Mouse (Mus musculus) left cerebral cortex, adult 6 months (tissue): ENCODE data around the gene Ropn1l. TPM values are rescaled to one million over a fixed set of nuclear protein-coding genes. Genes with fewer than 3 reads are reported as not detected.

ENCODE experiments used
- long read RNA-seq, 2 experiments: library from polyadenylated mRNA; unstranded; transcript quantifications; one replicate each; pipeline ENCODE4 v2.0.0; 2019 to 2020
- polyA plus RNA-seq: library from polyadenylated mRNA; unstranded; fragments of <200 nt; fragmentation: Nextera tagmentation; gene quantifications from 2 replicates; pipeline ENCODE4 v1.2.3, GENCODE M21; 2021

The Ropn1l gene
- polyA plus RNA-seq, result 2.6 and 3.3 TPM in 2 replicates
- long read RNA-seq, experiment 1, partial matches to known transcripts, result 0 of 2 reads
- long read RNA-seq, experiment 1, other reads (novel, unspliced or antisense), result 2 of 2 reads
- long read RNA-seq, experiment 2, partial matches to known transcripts, result 0 of 5 reads
- long read RNA-seq, experiment 2, other reads (novel, unspliced or antisense), result 3 of 5 reads

DNA sequence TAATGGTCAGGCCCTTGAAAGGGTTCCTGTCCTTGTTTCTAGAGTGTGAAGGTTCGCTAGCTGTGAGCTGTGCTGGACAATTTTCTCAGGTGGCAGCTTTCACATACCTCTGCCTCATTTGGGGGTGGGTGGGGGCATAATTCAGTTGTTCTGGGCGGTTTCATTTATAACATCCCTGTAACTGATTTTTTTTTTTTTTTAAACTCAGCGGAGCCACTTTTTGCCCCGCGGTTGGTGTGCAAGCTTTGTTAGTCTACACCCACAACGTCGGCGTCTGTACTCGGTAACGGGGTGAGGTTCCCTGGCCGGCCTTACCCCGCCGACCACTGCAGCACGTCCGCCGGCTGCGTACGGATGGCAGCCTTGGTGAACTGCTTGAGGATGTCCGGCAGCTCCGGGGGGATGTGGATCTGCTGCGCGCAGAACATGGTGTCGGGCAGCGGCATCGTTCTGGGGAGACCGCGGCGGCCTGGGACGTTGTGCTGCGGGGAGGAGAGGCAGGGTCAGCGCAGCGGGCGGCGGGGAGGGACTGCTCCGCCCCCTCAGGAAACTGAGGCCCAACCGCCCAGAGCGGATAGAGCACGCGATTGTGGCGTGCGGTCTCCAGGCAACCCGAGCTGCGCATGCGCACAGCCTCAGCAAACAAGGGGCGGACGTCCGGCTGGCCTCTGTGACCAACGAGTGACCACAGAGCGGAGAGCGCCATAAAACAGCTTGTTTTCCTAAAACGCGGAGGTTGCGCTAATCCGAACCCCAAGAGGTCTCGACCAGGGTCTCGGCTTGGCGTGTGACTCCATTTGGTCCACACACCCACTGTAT lies at the start of gene Ropn1l:
Ropn1l (minus strand) TSS at position 640 of the 819 bp plus-strand sequence.

Other genes with a start within 250 kb of the Ropn1l start
- 12.8 and 14.2 TPM in 2 replicates for gene Dap, start 229.4 kb downstream of the Ropn1l start, polyA plus RNA-seq
- 12.8 and 15.0 TPM in 2 replicates for gene Ankrd33b, start 86.0 kb downstream of the Ropn1l start, polyA plus RNA-seq
- gene March6, start 77.3 kb upstream of the Ropn1l start, polyA plus RNA-seq, result 31.2 and 32.0 TPM in 2 replicates
- gene Cmbl, start 111.7 kb upstream of the Ropn1l start, polyA plus RNA-seq, result 26.5 and 30.1 TPM in 2 replicates
- 245 and 321 TPM in 2 replicates for gene Cct5, start 148.1 kb upstream of the Ropn1l start, polyA plus RNA-seq
- gene Fam173b, start 148.1 kb upstream of the Ropn1l start, polyA plus RNA-seq, result 12.4 and 14.5 TPM in 2 replicates